Mouse (Mus musculus) intestine, postnatal 0 days (tissue): ENCODE data around the gene Cdx2. TPM values are rescaled to one million over a fixed set of nuclear protein-coding genes. Genes with fewer than 3 reads are reported as not detected.

Experiments
- ATAC-seq: fragments of 200-750 bp; cut with Nextera tagmentation; 2 replicates; pipeline ENCODE4 v1.8.0; 2017; ENCODE audit warnings: mild to moderate bottlenecking, moderate TSS enrichment, moderate library complexity
- H3K27ac ChIP-seq: fragments of 300-500 bp; sonication (generic); 2 replicates; pipeline ENCODE4 v1.5.1; 2014; ENCODE audit warnings: mild to moderate bottlenecking, low read depth, low read length, moderate library complexity
- H3K27me3 ChIP-seq: fragments of 300-500 bp; sonication (generic); replicated peaks from 2 replicates; pipeline ENCODE4 v1.6.1; 2014; ENCODE audit warnings: low read length, mixed read lengths; ENCODE audit not compliant: control insufficient read depth, insufficient read depth
- H3K36me3 ChIP-seq: fragments of 300-500 bp; sonication (generic); 2 replicates; pipeline ENCODE4 v1.6.1; 2014; ENCODE audit warnings: mild to moderate bottlenecking, moderate library complexity; ENCODE audit not compliant: control insufficient read depth, insufficient read depth
- H3K4me1 ChIP-seq: fragments of 300-500 bp; sonication (generic); replicated peaks from 2 replicates; pipeline ENCODE4 v1.6.1; 2014; ENCODE audit warnings: antibody characterized with exemption, low read length, mixed read lengths; ENCODE audit not compliant: control insufficient read depth, insufficient read depth
- H3K4me2 ChIP-seq: fragments of 300-500 bp; sonication (generic); replicated peaks from 2 replicates; pipeline ENCODE4 v1.6.1; 2014; ENCODE audit warnings: low read depth, mild to moderate bottlenecking, moderate library complexity
- H3K4me3 ChIP-seq: fragments of 300-500 bp; sonication (generic); 2 replicates; pipeline ENCODE4 v1.5.1; 2014; ENCODE audit warnings: low read depth, low read length
- H3K9ac ChIP-seq: fragments of 300-500 bp; sonication (generic); 2 replicates; pipeline ENCODE4 v1.6.1; 2014; ENCODE audit warnings: mild to moderate bottlenecking, low read depth, low read length
- H3K9me3 ChIP-seq: fragments of 300-500 bp; sonication (generic); 2 replicates; pipeline ENCODE4 v1.6.1; 2016; ENCODE audit warnings: mixed run types; ENCODE audit not compliant: control insufficient read depth
- CTCF ChIP-seq: sonication (generic); IDR thresholded peaks from 2 replicates; pipeline ENCODE4 v1.5.1; 2016; ENCODE audit warnings: low read depth, mild to moderate bottlenecking, control low read depth, antibody characterized with exemption, moderate library complexity
- WGBS: fragments of 180-500 bp; shearing (Covaris S2); extraction: QIAGEN DNeasy Blood & Tissue Kit; methylation state at CpG from one replicate; pipeline ENCODE4 v1.1.7; 2014; 5-methylcytosine and 5-hydroxymethylcytosine counted together
- polyA plus RNA-seq: library from polyadenylated mRNA; unstranded; fragments of >200 nt; fragmentation: Nextera tagmentation; extraction: Ambion mirVana; gene quantifications from 2 replicates; pipeline ENCODE4 v1.2.1, GENCODE M21; 2015

Cdx2 gene
- polyA plus RNA-seq, 1 experiment from 2014 or later, result 35.0 TPM

DNA sequence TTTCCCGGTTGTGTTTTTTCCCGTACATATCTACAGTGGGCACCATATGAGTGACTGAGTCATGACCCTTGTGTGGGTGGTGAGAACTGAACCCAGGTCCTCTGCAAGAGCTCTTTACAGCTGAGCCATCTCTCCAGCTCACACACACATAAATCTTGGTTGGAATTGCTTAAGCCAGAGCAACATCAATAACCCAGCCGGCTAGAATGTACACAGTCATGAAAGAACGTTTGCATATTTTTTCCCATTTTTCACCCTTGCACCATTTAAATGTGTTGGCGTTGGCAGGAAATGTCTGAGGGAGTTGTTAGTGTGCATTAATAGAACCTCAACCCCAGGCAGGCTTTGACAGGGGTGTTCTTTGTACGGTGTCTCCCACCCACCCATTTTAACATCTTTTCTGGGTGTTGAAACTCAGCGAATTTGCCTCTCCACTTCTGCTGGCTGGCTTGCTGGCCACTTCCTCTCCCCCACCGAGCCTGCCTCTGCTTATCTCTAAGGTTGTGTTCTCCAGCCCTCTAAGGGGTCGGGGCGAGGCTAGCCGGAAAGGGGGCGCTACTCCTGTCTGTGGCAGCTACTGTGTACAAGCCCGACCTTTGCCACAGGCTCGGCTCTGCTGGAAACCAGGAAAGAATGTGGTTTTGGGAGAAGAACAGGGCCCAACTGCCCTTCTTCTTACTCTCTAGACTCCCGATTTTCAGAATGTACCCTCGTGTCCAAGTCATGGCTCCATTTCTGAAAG, 15.1 kb downstream of the Cdx2 start:
- ATAC-seq, result peak; percentile 22; the same call in 1 of the 2 replicates
- peak overlapping the region; percentile 54 for H3K4me2 ChIP-seq

DNA sequence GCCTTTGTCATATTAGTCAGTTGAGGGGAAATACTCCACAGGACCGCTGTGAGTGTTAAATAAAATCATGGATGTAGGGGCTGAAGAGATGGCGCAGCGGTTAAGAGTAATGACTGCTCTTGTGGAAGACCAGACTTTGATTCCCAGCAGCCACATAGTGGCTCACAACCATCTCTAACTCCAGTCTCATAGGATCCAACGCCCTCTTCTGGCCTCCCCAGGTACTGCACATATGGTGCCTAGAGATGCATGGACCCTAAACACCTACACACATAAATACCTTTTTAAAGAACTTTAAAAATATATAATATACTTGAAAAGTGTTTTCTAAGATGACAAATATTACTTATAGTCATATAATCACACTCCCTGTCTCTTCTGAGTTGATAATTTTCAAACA, 22.7 kb downstream of the Cdx2 start:
- TF ChIP-seq CTCF, result peak; percentile 36; the same call in 1 of the 2 replicates
- H3K9ac ChIP-seq, result no peak overlapping the region
- no peaks in the 10 kb centered on the region for H3K36me3 ChIP-seq
- H3K4me3 ChIP-seq, result no peak overlapping the region
- ATAC-seq, result no peak
- 74% methylated on average over 4 of the region's 4 CpGs for WGBS
- no peaks in the 10 kb centered on the region for H3K4me1 ChIP-seq
- H3K9me3 ChIP-seq, result no peaks in the 10 kb centered on the region
- H3K27me3 ChIP-seq, result peaks cover 11% of the 10 kb centered on the region
- no peak overlapping the region for H3K27ac ChIP-seq
- no peak overlapping the region for H3K4me2 ChIP-seq

More for the DNA sequence above, 15.1 kb downstream of the Cdx2 start:
- 0 out of 2 replicates have a peak, but pooled peaks cover 4% of the 10 kb centered on the region for H3K4me1 ChIP-seq
- H3K36me3 ChIP-seq, result no peaks in the 10 kb centered on the region
- H3K27me3 ChIP-seq, result peaks cover 5% of the 10 kb centered on the region; the same call in 1 of the 2 replicates
- H3K9me3 ChIP-seq, result no peaks in the 10 kb centered on the region
- H3K4me3 ChIP-seq, result peak overlapping the region; percentile 12; the same call in 1 of the 2 replicates
- H3K9ac ChIP-seq, result no peak overlapping the region
- WGBS, result 20% methylated on average over 16 of the region's 16 CpGs
- peak; percentile 25; the same call in 1 of the 2 replicates for TF ChIP-seq CTCF
- peak overlapping the region; percentile 75 for H3K27ac ChIP-seq

DNA sequence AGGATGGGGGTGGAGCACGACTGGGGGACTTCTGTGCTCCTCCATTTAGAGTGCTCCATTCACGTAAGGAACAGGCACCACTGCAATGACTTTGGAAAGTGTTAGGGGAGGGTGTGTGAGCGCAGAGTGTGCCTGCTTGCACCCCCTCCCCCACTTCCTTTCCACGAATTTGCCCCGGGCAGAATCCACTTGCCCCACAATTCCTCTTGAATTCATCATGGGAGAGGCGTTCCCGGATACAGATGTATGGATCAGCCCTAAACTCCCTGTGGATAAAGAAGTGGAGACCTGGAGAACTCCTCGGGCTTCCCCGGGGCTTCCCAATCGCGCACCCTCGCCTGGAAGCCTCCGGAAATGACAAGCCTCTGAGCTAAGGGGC, 29.5 kb downstream of the Cdx2 start:
- 9% methylated on average over 13 of the region's 13 CpGs for whole genome bisulfite sequencing
- no peak for TF ChIP-seq CTCF
- Histone ChIP-seq H3K9me3 (no peaks in the 10 kb centered on the region), H3K4me3 (no peak overlapping the region), H3K4me1 (no peaks in the 10 kb centered on the region), H3K9ac (no peak overlapping the region), H3K27ac (no peak overlapping the region), H3K36me3 (no peaks in the 10 kb centered on the region), H3K4me2 (no peak overlapping the region), H3K27me3 (peaks cover 71% of the 10 kb centered on the region)
- no peak for ATAC-seq

DNA sequence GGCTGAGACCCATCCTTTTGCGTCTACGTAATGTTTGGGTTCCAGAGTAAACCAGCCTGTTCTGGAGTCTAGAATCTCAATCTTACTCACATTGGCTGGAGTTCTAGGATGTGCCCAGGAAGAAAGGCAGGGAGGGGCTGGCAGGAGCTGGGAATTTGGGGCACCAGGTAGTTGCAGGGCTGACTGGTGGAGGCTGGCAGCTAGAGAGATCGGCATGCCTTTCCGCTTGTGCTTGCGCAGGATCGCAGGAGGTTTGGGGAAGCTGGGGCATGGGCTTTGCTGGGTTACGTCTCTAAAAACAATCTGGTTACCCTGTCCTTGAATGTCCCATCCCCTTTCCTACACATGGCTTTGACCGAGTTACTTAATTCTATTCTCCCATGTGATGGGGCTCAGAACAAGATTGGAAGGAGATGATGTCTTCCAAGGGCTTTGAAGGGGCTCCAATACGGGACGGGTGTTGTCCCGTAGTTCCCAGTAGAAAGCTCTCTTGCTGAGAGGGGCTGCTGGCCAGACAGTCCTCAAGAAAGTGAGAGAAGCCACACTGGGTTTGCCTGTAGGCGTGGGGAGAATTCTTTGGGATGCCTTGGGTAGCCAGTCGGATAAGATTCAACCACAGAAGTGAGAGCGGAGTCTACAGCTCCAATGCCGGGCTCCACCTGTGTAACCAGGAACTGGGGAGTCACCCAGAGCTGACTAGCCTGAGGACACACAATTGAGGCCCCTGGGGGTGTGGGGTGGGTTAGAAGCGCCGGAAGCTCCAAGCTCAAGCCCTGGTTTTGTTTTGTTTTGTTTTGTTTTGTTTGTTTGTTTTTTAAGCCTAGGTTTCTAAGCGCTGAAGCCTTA, 30.1 kb downstream of the Cdx2 start:
- Histone ChIP-seq H3K4me1 (no peaks in the 10 kb centered on the region), H3K4me3 (no peak overlapping the region), H3K36me3 (no peaks in the 10 kb centered on the region), H3K9me3 (no peaks in the 10 kb centered on the region), H3K27ac (no peak overlapping the region), H3K4me2 (no peak overlapping the region), H3K27me3 (peaks cover 77% of the 10 kb centered on the region), H3K9ac (no peak overlapping the region)
- no peak for TF ChIP-seq CTCF
- peak; percentile 22; the same call in 1 of the 2 replicates for ATAC-seq
- WGBS, result 8% methylated on average over 18 of the region's 18 CpGs

DNA sequence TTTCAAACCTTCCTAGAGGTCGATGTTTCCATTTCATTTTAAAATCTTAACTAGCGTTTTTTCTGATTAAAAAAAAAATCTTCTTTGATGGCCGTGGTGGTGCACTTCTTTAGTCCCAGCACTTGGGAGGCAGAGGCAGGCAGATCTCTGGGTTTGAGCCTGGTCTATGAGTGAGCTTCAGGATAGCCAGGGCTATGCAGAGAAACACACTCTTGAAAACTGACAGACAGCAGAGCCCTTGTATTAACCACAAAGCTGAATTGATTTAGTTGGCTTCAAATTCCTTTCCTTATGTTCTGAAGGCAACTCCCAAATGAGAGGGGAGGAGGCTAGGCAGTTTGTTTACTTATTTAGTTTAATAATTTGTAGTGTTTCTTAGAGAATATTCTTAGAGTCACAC, 31.3 kb downstream of the Cdx2 start:
- TF ChIP-seq CTCF, result no peak
- Histone ChIP-seq H3K36me3 (no peaks in the 10 kb centered on the region), H3K27me3 (peaks cover 88% of the 10 kb centered on the region), H3K9ac (no peak overlapping the region), H3K9me3 (no peaks in the 10 kb centered on the region), H3K4me2 (no peak overlapping the region), H3K4me3 (no peak overlapping the region), H3K4me1 (no peaks in the 10 kb centered on the region), H3K27ac (no peak overlapping the region)
- 20% methylated on average over 3 of the region's 3 CpGs for WGBS
- ATAC-seq, result no peak
